Mouse (Mus musculus) forebrain, postnatal 0 days (tissue): ENCODE results near the gene Usp32. TPM values are rescaled to one million over a fixed set of nuclear protein-coding genes. Genes with fewer than 3 reads are reported as not detected.

ENCODE experiments used
- ATAC-seq: fragments of 200-750 bp; cut with Nextera tagmentation; 2 replicates; pipeline ENCODE4 v1.8.0; 2017; ENCODE audit warnings: mild to moderate bottlenecking, moderate library complexity
- DNase-seq: peaks from one replicate; pipeline ENCODE4 v3.0.0-alpha.2; 2015
- H3K27ac ChIP-seq: fragments of 300-500 bp; sonication (generic); 2 replicates; pipeline ENCODE4 v1.5.1; 2014; ENCODE audit warnings: low read depth, mild to moderate bottlenecking, antibody characterized with exemption, low read length, moderate library complexity, mixed read lengths
- H3K27me3 ChIP-seq: fragments of 300-500 bp; sonication (generic); 2 replicates; pipeline ENCODE4 v1.6.1; 2014; ENCODE audit warnings: mild to moderate bottlenecking, low read length, mixed read lengths; ENCODE audit not compliant: insufficient read depth
- H3K36me3 ChIP-seq: fragments of 300-500 bp; sonication (generic); 2 replicates; pipeline ENCODE4 v1.6.1; 2014; ENCODE audit warnings: mild to moderate bottlenecking, moderate library complexity; ENCODE audit not compliant: insufficient read depth
- H3K4me1 ChIP-seq: fragments of 300-500 bp; sonication (generic); 2 replicates; pipeline ENCODE4 v1.6.1; 2014; ENCODE audit warnings: antibody characterized with exemption; ENCODE audit not compliant: insufficient read depth
- H3K4me2 ChIP-seq: fragments of 300-500 bp; sonication (generic); 2 replicates; pipeline ENCODE4 v1.6.1; 2014; ENCODE audit warnings: low read depth, mild to moderate bottlenecking, moderate library complexity
- H3K4me3 ChIP-seq: fragments of 300-500 bp; sonication (generic); 2 replicates; pipeline ENCODE4 v1.5.1; 2014; ENCODE audit warnings: low read depth, low read length, mixed read lengths
- H3K9ac ChIP-seq: fragments of 300-500 bp; sonication (generic); 2 replicates; pipeline ENCODE4 v1.6.1; 2014; ENCODE audit warnings: mild to moderate bottlenecking
- H3K9me3 ChIP-seq: fragments of 300-500 bp; sonication (generic); 2 replicates; pipeline ENCODE4 v1.6.1; 2016; ENCODE audit warnings: low read length
- CTCF ChIP-seq: sonication (generic); IDR thresholded peaks from 2 replicates; pipeline ENCODE4 v1.5.1; 2016; ENCODE audit warnings: antibody characterized with exemption, control low read depth, low read depth
- WGBS: fragments of 180-500 bp; shearing (Covaris S2); extraction: QIAGEN DNeasy Blood & Tissue Kit; methylation state at CpG from one replicate; pipeline ENCODE4 v1.1.7; 2014; 5-methylcytosine and 5-hydroxymethylcytosine counted together
- polyA plus RNA-seq: library from polyadenylated mRNA; unstranded; fragments of >200 nt; fragmentation: Nextera tagmentation; extraction: Ambion mirVana; gene quantifications from 2 replicates; pipeline ENCODE4 v1.2.1, GENCODE M21; 2015
- total RNA-seq: library from RNA; depleted of rRNA; stranded (reverse); fragments of >200 nt; gene quantifications from 2 replicates; pipeline ENCODE4 v1.2.3, GENCODE M21; 2014; rRNA removed

Usp32 gene
- total RNA-seq (42.4 and 44.4 TPM in 2 replicates), polyA plus RNA-seq (5.4 and 7.6 TPM in 2 replicates)

DNA sequence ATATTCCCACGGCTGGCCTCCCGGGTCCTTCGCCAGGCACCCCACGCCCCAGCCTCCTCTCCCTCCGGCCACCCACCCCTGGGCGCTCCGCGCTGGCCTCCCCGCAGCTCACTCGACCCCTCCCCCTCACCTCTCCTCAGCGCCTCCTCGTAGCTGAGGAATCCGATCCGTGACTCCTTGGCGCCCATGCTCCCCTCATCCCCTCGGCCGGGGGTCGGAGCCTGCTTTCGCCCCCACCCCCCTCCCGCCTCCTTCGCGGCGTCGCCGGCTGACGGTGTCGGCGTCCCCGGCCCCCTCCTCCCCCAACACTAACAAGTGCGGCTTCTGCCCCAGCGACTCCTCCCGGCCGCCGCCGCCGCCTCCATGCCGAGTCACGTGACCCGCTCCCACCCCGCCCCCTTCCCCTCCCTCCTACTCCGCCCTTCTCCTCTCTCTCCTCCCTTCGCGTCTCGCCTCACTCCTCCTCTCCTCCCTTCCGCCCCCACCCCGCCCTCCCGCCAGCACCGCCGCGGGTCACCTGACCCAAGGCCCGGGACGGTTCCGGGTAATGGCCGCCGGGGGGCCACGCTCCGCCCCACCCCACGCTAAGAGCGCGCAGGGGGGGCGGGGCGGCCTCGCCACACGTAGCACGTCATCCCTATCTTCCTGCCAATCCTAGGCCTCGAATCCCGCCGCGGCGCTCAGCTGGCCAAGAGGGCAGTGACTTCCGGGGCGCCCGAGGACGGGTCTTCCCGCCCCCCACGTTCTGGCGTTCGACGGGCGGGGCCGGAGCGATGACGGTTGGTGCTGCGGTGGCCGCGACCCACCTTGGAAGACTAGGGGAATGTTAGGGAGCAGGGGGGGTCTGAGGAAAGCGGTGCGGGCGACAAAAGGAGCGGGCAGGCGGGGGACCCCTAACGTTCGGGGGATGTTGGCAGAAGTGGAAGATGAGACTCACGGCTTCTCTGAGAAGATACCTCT is at the start of gene Usp32:
Gene Usp32 (minus strand): TSS at position 581 of the 960 bp plus-strand sequence.
- H3K9me3 ChIP-seq: no peaks in the 10 kb centered on the region
- peak within 1 kb of the TSS; percentile 73 for H3K4me2 ChIP-seq
- peaks cover 9% of the 10 kb centered on the region; the same call in 1 of the 2 replicates for H3K4me1 ChIP-seq
- H3K9ac ChIP-seq: peak within 1 kb of the TSS; percentile 78
- H3K27me3 ChIP-seq: no peaks in the 10 kb centered on the region
- peak within 1 kb of the TSS; percentile 87 for H3K27ac ChIP-seq
- TF ChIP-seq CTCF: peak; percentile 28
- peak; percentile 96 for ATAC-seq
- H3K4me3 ChIP-seq: peak within 1 kb of the TSS; percentile 99
- WGBS: 2% methylated on average over 78 of the region's 94 CpGs
- no peaks in the 10 kb centered on the region for H3K36me3 ChIP-seq
- peak; percentile 98 for DNase-seq

DNA sequence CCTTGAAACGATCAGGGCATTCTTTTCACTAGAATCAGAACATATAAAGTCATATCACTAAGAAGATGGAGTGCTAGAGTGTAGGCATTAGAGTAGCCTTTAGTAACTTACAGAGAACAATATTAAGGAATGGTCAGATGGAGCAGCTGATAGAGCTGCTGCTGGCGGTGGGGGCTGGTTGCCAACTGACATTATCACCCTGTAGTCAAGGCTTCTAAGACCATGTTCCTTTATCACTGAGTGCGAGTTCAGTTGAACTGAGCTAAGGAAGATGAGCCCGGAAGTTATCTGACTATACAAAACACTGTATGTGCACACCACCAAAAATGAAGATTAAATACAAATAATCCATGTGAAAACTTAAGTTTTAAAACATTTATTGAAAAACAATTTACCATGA is 49.1 kb upstream of the Usp32 start:
- no peak for TF ChIP-seq CTCF
- Histone ChIP-seq H3K9me3 (no peaks in the 10 kb centered on the region), H3K4me1 (no peaks in the 10 kb centered on the region), H3K9ac (no peak overlapping the region), H3K4me3 (no peak overlapping the region), H3K27me3 (no peaks in the 10 kb centered on the region), H3K27ac (no peak overlapping the region), H3K4me2 (no peak overlapping the region), H3K36me3 (peaks cover 39% of the 10 kb centered on the region)
- ATAC-seq (no peak), DNase-seq (no peak)
- WGBS: 95% methylated on average over 4 of the region's 4 CpGs

GRCm38 (mm10) chr11:85184839-85185238 is 44.9 kb upstream of the Usp32 start:
- Histone ChIP-seq H3K4me1 (no peaks in the 10 kb centered on the region), H3K9ac (no peak overlapping the region), H3K27ac (no peak overlapping the region), H3K9me3 (no peaks in the 10 kb centered on the region), H3K36me3 (peaks cover 8% of the 10 kb centered on the region), H3K4me2 (no peak overlapping the region), H3K27me3 (no peaks in the 10 kb centered on the region), H3K4me3 (no peak overlapping the region)
- ATAC-seq: no peak
- DNase-seq: no peak
- WGBS: 89% methylated on average over 6 of the region's 6 CpGs
- no peak for TF ChIP-seq CTCF

DNA sequence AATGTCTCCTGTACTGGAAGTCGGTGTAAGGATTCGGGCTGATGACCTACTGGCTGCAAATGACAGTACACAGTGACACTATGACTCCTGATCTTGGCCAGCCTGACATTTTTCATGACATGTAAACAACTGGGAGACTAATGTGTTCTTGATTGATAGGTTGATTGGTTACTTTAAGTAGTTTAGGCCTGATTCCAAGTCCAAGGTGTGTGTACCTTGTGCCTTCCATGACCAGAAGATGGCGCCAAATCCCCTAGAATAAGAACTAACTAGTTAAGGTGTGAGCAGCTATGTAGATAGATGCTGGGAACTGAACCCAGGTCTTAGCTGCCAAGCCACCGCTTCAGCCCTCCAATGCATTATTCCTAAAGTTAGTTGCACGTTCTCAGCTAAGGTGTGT is 44.1 kb upstream of the Usp32 start:
- H3K27ac ChIP-seq: no peak overlapping the region
- H3K9me3 ChIP-seq: no peaks in the 10 kb centered on the region
- H3K4me2 ChIP-seq: no peak overlapping the region
- no peaks in the 10 kb centered on the region for H3K27me3 ChIP-seq
- no peak for ATAC-seq
- no peak overlapping the region for H3K9ac ChIP-seq
- no peak overlapping the region for H3K4me3 ChIP-seq
- WGBS: 67% methylated on average over 5 of the region's 5 CpGs
- H3K36me3 ChIP-seq: peaks cover 3% of the 10 kb centered on the region
- DNase-seq: peak; percentile 32
- no peaks in the 10 kb centered on the region for H3K4me1 ChIP-seq
- peak; percentile 55 for TF ChIP-seq CTCF

- H3K9ac ChIP-seq: peak overlapping the region; percentile 44
- no peaks in the 10 kb centered on the region for H3K9me3 ChIP-seq
- ATAC-seq (peak; percentile 21), DNase-seq (no peak)
- H3K4me1 ChIP-seq: no peaks in the 10 kb centered on the region
- H3K36me3 ChIP-seq: no peaks in the 10 kb centered on the region
- no peaks in the 10 kb centered on the region for H3K27me3 ChIP-seq
- peak overlapping the region; percentile 57 for H3K4me2 ChIP-seq
- WGBS: 19% methylated on average over 13 of the region's 13 CpGs
- no peak for TF ChIP-seq CTCF
- 0 out of 2 replicates have a peak overlapping the region, but pooled peaks have one; percentile 9 for H3K27ac ChIP-seq
- peak overlapping the region; percentile 39 for H3K4me3 ChIP-seq
These were observed 43.4 kb upstream of the Usp32 start for GRCm38 (mm10) chr11:85183284-85183779.

DNA sequence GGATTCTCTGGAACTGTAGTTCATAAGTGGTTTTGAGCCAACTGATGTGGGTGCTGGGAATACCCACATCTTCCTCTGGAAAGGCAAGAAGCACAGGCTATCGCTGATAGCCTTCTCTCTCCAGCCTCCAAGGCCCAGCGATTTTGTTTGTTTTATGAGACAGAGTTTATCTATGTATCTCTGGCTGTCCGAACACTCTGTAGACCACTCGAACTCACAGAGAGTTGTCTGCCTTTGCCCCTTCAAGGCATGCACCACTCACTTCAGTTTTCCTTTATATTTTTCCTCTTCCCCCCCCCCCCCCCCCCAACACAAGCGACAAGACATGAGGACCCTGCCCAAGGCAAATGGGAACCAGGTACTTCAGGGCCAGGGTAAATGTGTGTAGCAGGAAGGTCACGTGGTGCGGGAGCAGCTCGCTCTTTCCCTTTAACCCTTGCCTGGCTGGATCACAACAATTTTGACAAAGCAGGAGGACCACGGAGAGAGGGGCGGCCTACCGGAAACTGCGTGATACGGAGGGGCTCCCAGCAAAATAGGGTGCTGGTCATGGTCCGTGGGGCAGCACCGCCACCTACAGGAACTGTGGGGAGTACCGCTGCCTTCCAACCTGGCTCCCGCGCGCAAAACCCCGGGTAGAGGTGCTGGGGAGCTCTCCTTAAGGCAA is 42.8 kb upstream of the Usp32 start:
- H3K4me2 ChIP-seq: peak overlapping the region; percentile 57
- H3K9ac ChIP-seq: peak overlapping the region; percentile 44
- no peaks in the 10 kb centered on the region for H3K4me1 ChIP-seq
- peak overlapping the region; percentile 39 for H3K4me3 ChIP-seq
- H3K27ac ChIP-seq: 0 out of 2 replicates have a peak overlapping the region, but pooled peaks have one; percentile 9
- H3K9me3 ChIP-seq: no peaks in the 10 kb centered on the region
- 5% methylated on average over 20 of the region's 20 CpGs for WGBS
- peak; percentile 93 for DNase-seq
- no peaks in the 10 kb centered on the region for H3K27me3 ChIP-seq
- no peaks in the 10 kb centered on the region for H3K36me3 ChIP-seq
- ATAC-seq: peak; percentile 98
- TF ChIP-seq CTCF: peak; percentile 95

GRCm38 (mm10) chr11:85178413-85178812 is 38.5 kb upstream of the Usp32 start:
- Histone ChIP-seq H3K4me2 (no peak overlapping the region), H3K36me3 (no peaks in the 10 kb centered on the region), H3K4me3 (no peak overlapping the region), H3K4me1 (no peaks in the 10 kb centered on the region), H3K9ac (no peak overlapping the region), H3K27ac (no peak overlapping the region), H3K27me3 (no peaks in the 10 kb centered on the region), H3K9me3 (no peaks in the 10 kb centered on the region)
- no peak for ATAC-seq
- no peak for DNase-seq
- 90% methylated on average over 4 of the region's 4 CpGs for WGBS
- no peak for TF ChIP-seq CTCF
